9 mouse cellular contexts compared by ENCODE assay signal in the genomic region with DNA sequence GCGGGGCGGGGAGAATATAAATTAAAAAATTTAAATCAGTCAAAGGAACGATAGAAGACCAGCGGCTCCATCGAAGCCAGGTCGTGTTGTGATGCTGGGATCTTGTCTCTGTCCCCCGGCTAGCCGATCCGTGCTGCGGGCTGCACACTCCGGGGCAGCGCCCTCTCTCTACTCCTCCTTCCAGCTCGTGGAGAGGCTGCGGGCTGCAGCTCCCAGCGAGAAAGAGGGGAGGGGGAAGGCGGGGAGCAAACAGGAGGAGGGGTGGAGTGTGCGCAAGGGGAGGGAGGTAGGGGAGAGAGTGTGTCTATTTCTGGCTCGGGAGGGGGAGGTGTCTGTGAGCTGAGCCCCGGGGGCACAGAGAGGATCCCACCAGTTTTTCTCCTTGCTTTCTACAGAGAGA. TPM values are rescaled to one million over a fixed set of nuclear protein-coding genes. Genes with fewer than 3 reads are reported as not detected.
A peak's percentile ranks its signal among the peaks of the same experiment; 100 is the strongest.
DNase-seq lines count a peak whose midpoint lies in the region; ATAC-seq lines count a peak whose summit lies in the region.
"Had no signal": no experiment of that assay in that cellular context is flagged by ENCODE, and none has a peak within 500 bp of the region (broad histone marks: within the 10 kb centered on the region; RNA-seq: fewer than 3 reads in every experiment).

No protein-coding gene starts in this region.

- peaks cover 20% of the 10 kb centered on the region for H3K27me3 ChIP-seq in intestine, embryonic 16.5 days (replicated peaks; ENCODE audit: control insufficient read depth, insufficient read depth, low read length)
- H3K27me3 ChIP-seq in neural tube, embryonic 11.5 days (ENCODE audit: control insufficient read depth, insufficient read depth, low read length), result no peaks in the 10 kb centered on the region

- 1% methylated on average over 19 of the region's 19 CpGs for WGBS in intestine, embryonic 16.5 days
- 0% methylated on average over 18 of the region's 19 CpGs for WGBS in neural tube, embryonic 11.5 days

- no peaks in the 10 kb centered on the region for H3K36me3 ChIP-seq in intestine, embryonic 16.5 days (ENCODE audit: control insufficient read depth, insufficient read depth, low read length)
- no peaks in the 10 kb centered on the region for H3K36me3 ChIP-seq in neural tube, embryonic 11.5 days (ENCODE audit: control insufficient read depth, insufficient read depth, low read length)
- H3K36me3 ChIP-seq: G1E had no signal

- H3K4me1 ChIP-seq in intestine, embryonic 16.5 days (ENCODE audit: control insufficient read depth, insufficient read depth, low read length), result peaks cover 19% of the 10 kb centered on the region
- H3K4me1 ChIP-seq in neural tube, embryonic 11.5 days (ENCODE audit: control insufficient read depth, insufficient read depth, low read length), result peaks cover 35% of the 10 kb centered on the region

- peak overlapping the region; percentile 56 for H3K9ac ChIP-seq in intestine, embryonic 16.5 days (ENCODE audit: low read depth, low read length)
- H3K9ac ChIP-seq in neural tube, embryonic 11.5 days (ENCODE audit: low read length), result peak overlapping the region; percentile 62

- H3K4me3 ChIP-seq in intestine, embryonic 16.5 days (ENCODE audit: low read length), result peak overlapping the region; percentile 59
- H3K4me3 ChIP-seq in neural tube, embryonic 11.5 days (ENCODE audit: low read depth, low read length), result peak overlapping the region; percentile 57

- peak overlapping the region; percentile 70; the same call in 1 of the 2 replicates for H3K27ac ChIP-seq in intestine, embryonic 16.5 days (ENCODE audit: low read length)
- peak overlapping the region; percentile 80 for H3K27ac ChIP-seq in neural tube, embryonic 11.5 days (ENCODE audit: low read depth, low read length)

- no peaks in the 10 kb centered on the region for H3K9me3 ChIP-seq in intestine, embryonic 16.5 days (ENCODE audit: control insufficient read depth, low read length)
- H3K9me3 ChIP-seq in neural tube, embryonic 11.5 days (ENCODE audit: control insufficient read depth, low read length), result no peaks in the 10 kb centered on the region
- H3K9me3 ChIP-seq: G1E had no signal

- ATAC-seq in intestine, embryonic 16.5 days, result peak; percentile 71
- ATAC-seq in neural tube, embryonic 11.5 days (ENCODE audit: insufficient read depth, low FRiP score, low TSS enrichment), result peak; percentile 54

- H3K4me2 ChIP-seq in intestine, embryonic 16.5 days (ENCODE audit: low read depth, low read length), result peak overlapping the region; percentile 89
- peak overlapping the region; percentile 85 for H3K4me2 ChIP-seq in neural tube, embryonic 11.5 days (ENCODE audit: low read depth)

- DNase-seq in gastrocnemius, adult 18-20 months (ENCODE audit: low spot score), result peak; percentile 42
- DNase-seq in gastrocnemius, adult 8-10 months (ENCODE audit: low spot score in 2 of 2), result no peak
- DNase-seq in cerebellum, postnatal 4 days (ENCODE audit: low spot score in 2 of 2), result peak; percentile 44 to 52
- DNase-seq in gastrocnemius, postnatal 25 days, result peak; percentile 33
- DNase-seq in liver, result peak; percentile 45
- peak; percentile 77 for DNase-seq in neural tube, embryonic 11.5 days (ENCODE audit: low spot score)
- no peak for DNase-seq in spleen, postnatal 14 days (ENCODE audit: low spot score in 2 of 2)

RNA-seq across cellular contexts. Expression of a gene that starts 21.5 kb away (rescaled TPM):
- 10 to 100 TPM in 1 of 2 experiments, 1 to 10 TPM in 1; 8.4 to 11.4 TPM for total RNA-seq in gastrocnemius, adult 18-20 months (2021)
- total RNA-seq in gastrocnemius, adult 8-10 months (2022), result 1 to 10 TPM; 4.3 to 8.4 (median 6.8) TPM
- total RNA-seq in gastrocnemius, postnatal 25 days (2021), result 10 to 100 TPM in 1 of 2 experiments, 1 to 10 TPM in 1; 7.9 to 11.1 TPM
- polyA plus RNA-seq in intestine, embryonic 16.5 days (2015; fragmentation: Nextera tagmentation; extraction: Ambion mirVana), result 8.8 and 9.0 TPM in 2 replicates
- polyA plus RNA-seq in neural tube, embryonic 11.5 days (2014; fragmentation: Nextera tagmentation; extraction: Ambion mirVana), result 18.1 and 20.0 TPM in 2 replicates
- polyA plus RNA-seq: G1E had no signal

Comparison
In these comparisons a context has a peak if more than half of its experiments do, and no peak if none do; other contexts are left out.
1. DNase-seq: peak in gastrocnemius, adult 18-20 months (single experiment), cerebellum, postnatal 4 days (2 of 2), gastrocnemius, postnatal 25 days (single experiment), liver (single experiment) and neural tube, embryonic 11.5 days (single experiment); none in gastrocnemius, adult 8-10 months (0 of 2) and spleen, postnatal 14 days (0 of 2).